In genomic region chr11:115419531-115420237, GRCm38 (mm10) we compare ENCODE assay signal across 8 mouse cellular contexts. TPM values are rescaled to one million over a fixed set of nuclear protein-coding genes. Genes with fewer than 3 reads are reported as not detected.
DNase-seq lines count a peak whose midpoint lies in the region; ATAC-seq and TF ChIP-seq lines count a peak whose summit lies in the region.

Gene Atp5h, minus strand, starts transcription at chr11:115419962.
Gene Kctd2, plus strand, starts transcription at chr11:115420128.

- peaks cover 28% of the 10 kb centered on the region for H3K4me1 ChIP-seq in forebrain, embryonic 15.5 days
- H3K4me1 ChIP-seq in lung, adult 2 months (ENCODE audit: control insufficient read depth, insufficient read depth, low read length): peaks cover 9% of the 10 kb centered on the region

- TF ChIP-seq CTCF in lung, adult 2 months (IDR thresholded peaks at IDR 0.05; ENCODE audit: insufficient read depth, low read length): no peak

- H3K27ac ChIP-seq in forebrain, embryonic 15.5 days (replicated peaks): peak within 1 kb of the TSS; percentile 84

- no peaks in the 10 kb centered on the region for H3K9me3 ChIP-seq in forebrain, embryonic 15.5 days

- under 1% methylated on average over 38 of the region's 56 CpGs for WGBS in forebrain, embryonic 15.5 days
- WGBS in lung, adult 2 months: under 1% methylated on average over 56 of the region's 56 CpGs

- no peaks in the 10 kb centered on the region for H3K27me3 ChIP-seq in forebrain, embryonic 15.5 days

- peak; percentile 99 for ATAC-seq in forebrain, embryonic 15.5 days (replicated peaks)
- ATAC-seq in neutrophil, adult 5-6 weeks (ENCODE audit: extremely low read depth, insufficient number of reproducible peaks, low FRiP score, poor library complexity, severe bottlenecking): peak; percentile 97

- intact Hi-C loops in heart, postnatal 25 days (cut with DNase I): loop anchor here (2.0 kb wide), 1 partner anchor 55 kb away; the partner anchor contains the start of gene Armc7

- H3K4me2 ChIP-seq in forebrain, embryonic 15.5 days (replicated peaks): peak within 1 kb of the TSS; percentile 93

- peak; percentile 97 for DNase-seq in ES-CJ7 (ENCODE audit: low read depth, low spot score)
- peak; percentile 94 for DNase-seq in cerebellum, adult 11 months
- peak; percentile 95 for DNase-seq in heart, postnatal 25 days (ENCODE audit: low spot score)
- peak; percentile 93 to 97 for DNase-seq in layer of hippocampus, adult 18-20 months (ENCODE audit: low spot score in 2 of 2)
- peak; percentile 91 for DNase-seq in lung, adult 2 months
- peak; percentile 91 to 94 for DNase-seq in thymus, adult 18-20 months

- peak; percentile 76; the same call in 1 of the 2 replicates for TF ChIP-seq POLR2A in lung, adult 2 months (IDR thresholded peaks at IDR 0.05; ENCODE audit: borderline replicate concordance, extremely low read depth, low read depth, low read length)

- peaks cover 12% of the 10 kb centered on the region for H3K36me3 ChIP-seq in forebrain, embryonic 15.5 days

- peak within 1 kb of the TSS; percentile 97 for H3K9ac ChIP-seq in forebrain, embryonic 15.5 days (replicated peaks)

- peak within 1 kb of the TSS; percentile 97 for H3K4me3 ChIP-seq in forebrain, embryonic 15.5 days
- H3K4me3 ChIP-seq in lung, adult 2 months (replicated peaks; ENCODE audit: extremely low read depth, low read depth, low read length): peak within 1 kb of the TSS; percentile 87

RNA-seq across cellular contexts. Expression of gene Atp5h, which starts in this region (rescaled TPM):
- polyA plus RNA-seq in forebrain, embryonic 15.5 days (2015; fragmentation: Nextera tagmentation; extraction: Ambion mirVana): 722 and 770 TPM in 2 replicates
- total RNA-seq in heart, postnatal 25 days (2021): 1,000 to 10,000 TPM; 2,312 to 2,343 TPM
- 100 to 1,000 TPM; 468 to 483 TPM for total RNA-seq in layer of hippocampus, adult 18-20 months (2021)
- polyA plus RNA-seq in lung, adult 2 months (2012; rRNA removed): 52.4 and 108 TPM in 2 replicates
- 265 and 277 TPM in 2 replicates for total RNA-seq in neutrophil, adult 5-6 weeks (2017)

RNA-seq across cellular contexts. Expression of gene Kctd2, which starts in this region (rescaled TPM):
- 23.6 and 26.3 TPM in 2 replicates for polyA plus RNA-seq in forebrain, embryonic 15.5 days (2015; fragmentation: Nextera tagmentation; extraction: Ambion mirVana)
- 10 to 100 TPM; 27.0 to 28.0 TPM for total RNA-seq in heart, postnatal 25 days (2021)
- total RNA-seq in layer of hippocampus, adult 18-20 months (2021): 10 to 100 TPM; 81.5 to 82.2 TPM
- 33.3 and 36.6 TPM in 2 replicates for polyA plus RNA-seq in lung, adult 2 months (2012; rRNA removed)
- 22.1 and 24.2 TPM in 2 replicates for total RNA-seq in neutrophil, adult 5-6 weeks (2017)

Comparison
In these comparisons a context has a peak if more than half of its experiments do, and no peak if none do; other contexts are left out.
1. Peak in every context shown above with its lines: DNase-seq, ATAC-seq, H3K4me3 ChIP-seq and H3K27ac ChIP-seq.